Mouse (Mus musculus) layer of hippocampus, postnatal 10 days (tissue): ENCODE measurements around the gene Spty2d1. TPM values are rescaled to one million over a fixed set of nuclear protein-coding genes. Genes with fewer than 3 reads are reported as not detected.

ENCODE experiments used
- DNase-seq, 2 experiments: peaks; one replicate each; pipeline ENCODE4 v3.0.0; 2021; ENCODE audit warnings: low spot score in 2 of 2
- total RNA-seq, 2 experiments: library from RNA; stranded (reverse); gene quantifications; 2 replicates each; pipeline ENCODE4 v1.2.3; 2021

Spty2d1 gene
- total RNA-seq, 2 experiments from 2014 or later = 11.0 TPM

- DNase-seq = no peak
Measured at GRCm38 (mm10) chr7:47022482-47022881, 14.3 kb upstream of the Spty2d1 start.

GRCm38 (mm10) chr7:47020956-47021355 lies 12.7 kb upstream of the Spty2d1 start:
- no peak for DNase-seq

- no peak for DNase-seq
Measured at GRCm38 (mm10) chr7:47019641-47020040, 11.4 kb upstream of the Spty2d1 start.

GRCm38 (mm10) chr7:47017146-47017545 lies 8.9 kb upstream of the Spty2d1 start:
- DNase-seq = no peak

- DNase-seq = no peak
Measured at GRCm38 (mm10) chr7:47016602-47017001, 8.4 kb upstream of the Spty2d1 start.

GRCm38 (mm10) chr7:47015390-47016065 lies 7.3 kb upstream of the Spty2d1 start:
- peak; percentile 71 to 80 for DNase-seq

GRCm38 (mm10) chr7:47014564-47015389 lies 6.6 kb upstream of the Spty2d1 start:
- no peak for DNase-seq

GRCm38 (mm10) chr7:47013131-47013767 lies 5.0 kb upstream of the Spty2d1 start:
- no peak for DNase-seq

GRCm38 (mm10) chr7:47007818-47008167 lies 418 bp downstream of the Spty2d1 start:
- no peak for DNase-seq

GRCm38 (mm10) chr7:47007109-47007780 lies 966 bp downstream of the Spty2d1 start:
- DNase-seq = no peak

GRCm38 (mm10) chr7:47003411-47004115 lies 4.6 kb downstream of the Spty2d1 start:
- DNase-seq = no peak

- DNase-seq = no peak
Measured at GRCm38 (mm10) chr7:47001900-47002275, 6.3 kb downstream of the Spty2d1 start.

GRCm38 (mm10) chr7:47001125-47001899 lies 6.9 kb downstream of the Spty2d1 start:
- DNase-seq = no peak

- no peak for DNase-seq
Measured at GRCm38 (mm10) chr7:47000644-47000983, 7.6 kb downstream of the Spty2d1 start.

GRCm38 (mm10) chr7:46999983-47000643 lies 8.1 kb downstream of the Spty2d1 start:
- no peak for DNase-seq

GRCm38 (mm10) chr7:46998942-46999341 lies 9.3 kb downstream of the Spty2d1 start:
- no peak for DNase-seq

- DNase-seq = no peak
Measured at GRCm38 (mm10) chr7:46997644-46998395, 10.4 kb downstream of the Spty2d1 start.

- no peak for DNase-seq
Measured at GRCm38 (mm10) chr7:46997008-46997407, 11.2 kb downstream of the Spty2d1 start.

- DNase-seq = no peak
Measured at GRCm38 (mm10) chr7:46995558-46995957, 12.7 kb downstream of the Spty2d1 start.
